Mouse (Mus musculus): Measurements from ENCODE around the gene Emp2. TPM values are rescaled to one million over a fixed set of nuclear protein-coding genes. Genes with fewer than 3 reads are reported as not detected.

Gene Emp2
- not detected in 2 replicates for polyA plus RNA-seq (2012)

DNA sequence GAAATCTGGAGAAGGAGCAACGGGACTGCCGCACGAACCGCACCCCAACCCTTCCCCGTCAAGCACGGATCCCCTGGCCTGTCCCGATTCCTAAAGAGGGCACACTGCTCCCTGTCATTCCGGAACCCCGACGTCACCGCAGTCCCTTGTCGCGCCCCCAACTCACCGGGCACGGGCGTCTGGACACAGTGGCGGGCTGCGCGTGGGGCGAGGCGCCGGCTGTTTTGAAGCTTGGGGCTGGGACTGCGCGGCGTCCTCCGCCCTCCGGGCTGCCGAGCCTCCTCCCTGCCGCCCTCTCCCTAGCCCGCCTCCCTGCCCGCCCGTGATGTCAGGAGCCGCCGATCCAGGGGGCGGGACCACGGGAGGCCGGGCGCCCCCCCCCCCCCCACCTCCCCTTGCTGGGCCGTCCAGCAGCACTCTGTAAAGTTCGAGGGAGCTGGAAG is at the start of gene Emp2:
Gene Emp2, minus strand, starts transcription at position 323 of the 443 bp plus-strand sequence.
- no peak for TF ChIP-seq GATA1 (IDR thresholded peaks at IDR 0.05; ENCODE audit: low read length)

DNA sequence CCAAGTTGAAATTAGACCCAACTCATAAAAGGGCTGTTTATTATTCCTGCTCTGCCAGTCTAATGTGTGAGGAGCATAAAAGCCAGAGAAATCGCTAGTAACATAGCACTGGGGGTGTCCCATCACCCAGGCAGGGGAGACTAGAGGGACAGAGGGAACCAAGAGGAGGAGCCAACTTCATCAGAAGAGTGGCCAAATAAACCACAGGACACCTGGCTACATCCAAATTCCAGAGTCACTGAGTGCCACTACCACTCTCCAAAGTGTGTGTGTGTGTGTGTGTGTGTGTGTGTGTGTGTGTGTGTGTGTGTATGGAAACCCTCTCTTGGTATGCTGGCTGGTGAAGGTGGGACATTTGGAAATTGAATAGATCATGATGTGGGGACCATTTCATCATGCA is 49.3 kb upstream of the Emp2 start:
- TF ChIP-seq GATA1 (IDR thresholded peaks at IDR 0.05; ENCODE audit: low read length): no peak

DNA sequence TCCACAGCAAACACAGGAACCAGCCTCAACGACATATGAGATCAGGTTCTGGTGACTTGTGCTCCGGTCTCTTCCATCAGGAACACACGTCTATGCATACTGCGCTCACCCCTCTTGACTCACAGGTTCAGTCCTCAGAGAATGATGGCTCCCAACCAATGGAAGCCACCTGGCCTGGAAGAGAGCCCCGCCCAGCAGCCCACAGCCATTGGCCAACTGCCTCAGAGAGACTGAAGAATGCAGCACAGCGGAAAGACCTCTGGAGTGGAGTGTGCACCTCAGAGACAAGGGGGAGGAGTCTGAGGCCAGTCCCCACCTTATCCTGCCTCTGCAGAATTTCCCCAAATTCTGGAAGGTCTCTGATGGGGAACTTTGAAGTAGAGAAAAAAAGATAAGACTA is 45.5 kb upstream of the Emp2 start:
- TF ChIP-seq GATA1 (IDR thresholded peaks at IDR 0.05; ENCODE audit: low read length): no peak

DNA sequence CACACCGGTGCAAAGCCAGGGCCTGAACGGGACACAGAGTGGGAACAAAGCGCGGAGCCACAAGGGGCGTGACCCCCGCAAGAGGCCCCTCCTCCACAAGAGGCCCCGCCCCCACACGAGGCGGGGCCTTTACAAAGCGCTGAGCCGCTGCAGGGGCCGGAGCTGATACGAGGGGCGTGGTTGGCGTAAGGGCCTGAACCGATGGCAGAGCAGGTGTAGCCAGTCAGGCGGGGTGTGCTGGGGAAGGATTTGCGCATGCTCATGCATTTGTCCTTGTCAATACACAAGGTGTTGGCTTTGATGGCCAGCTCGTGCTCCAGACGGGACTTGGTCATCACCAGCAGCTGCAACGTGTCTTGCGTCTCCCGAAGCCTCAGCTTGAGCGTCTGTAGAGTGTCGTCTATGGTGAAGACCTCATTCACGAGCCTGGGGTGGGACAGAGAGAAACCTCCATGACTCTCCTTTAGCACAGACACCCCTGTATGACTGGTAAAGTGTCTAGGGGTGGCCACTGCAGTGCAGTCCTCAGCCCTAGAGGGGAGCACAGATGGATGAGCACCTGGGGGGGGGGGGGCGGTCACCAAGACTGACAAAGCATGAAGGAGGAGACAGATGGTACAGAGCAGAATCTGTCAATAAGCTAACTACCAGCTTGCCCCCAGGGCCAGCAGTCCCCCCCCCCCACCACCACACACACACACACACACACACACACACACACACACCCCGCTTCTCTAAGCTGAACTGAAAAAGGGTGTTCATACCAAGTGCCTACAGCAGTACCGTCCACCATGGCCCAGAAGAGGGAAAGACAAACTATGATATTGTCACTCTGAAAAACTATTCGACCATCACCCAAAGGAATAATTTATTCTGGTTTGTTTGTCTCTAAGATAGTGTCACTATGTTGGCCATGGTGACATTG is 44.5 kb upstream of the Emp2 start:
- TF ChIP-seq GATA1 (IDR thresholded peaks at IDR 0.05; ENCODE audit: low read length): no peak

DNA sequence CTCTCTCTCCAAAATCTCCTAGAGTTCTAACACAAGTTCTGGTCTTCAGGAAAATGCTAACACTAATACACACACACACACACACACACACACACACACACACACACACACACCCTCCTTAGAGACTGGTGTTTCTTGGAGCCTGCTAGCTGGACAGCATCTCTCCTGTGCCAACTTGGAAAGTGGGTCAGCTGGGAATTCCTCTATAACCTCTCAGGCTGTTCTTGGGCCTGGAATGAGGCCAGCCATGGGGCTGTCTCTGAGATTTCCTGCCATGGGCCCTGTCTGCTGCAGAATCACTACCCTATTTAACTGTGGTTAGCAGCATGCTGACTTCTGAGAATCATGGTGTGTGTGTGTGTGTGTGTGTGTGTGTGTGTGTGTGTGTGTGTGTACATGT is 41.2 kb upstream of the Emp2 start:
- TF ChIP-seq GATA1 (IDR thresholded peaks at IDR 0.05; ENCODE audit: low read length): no peak

DNA sequence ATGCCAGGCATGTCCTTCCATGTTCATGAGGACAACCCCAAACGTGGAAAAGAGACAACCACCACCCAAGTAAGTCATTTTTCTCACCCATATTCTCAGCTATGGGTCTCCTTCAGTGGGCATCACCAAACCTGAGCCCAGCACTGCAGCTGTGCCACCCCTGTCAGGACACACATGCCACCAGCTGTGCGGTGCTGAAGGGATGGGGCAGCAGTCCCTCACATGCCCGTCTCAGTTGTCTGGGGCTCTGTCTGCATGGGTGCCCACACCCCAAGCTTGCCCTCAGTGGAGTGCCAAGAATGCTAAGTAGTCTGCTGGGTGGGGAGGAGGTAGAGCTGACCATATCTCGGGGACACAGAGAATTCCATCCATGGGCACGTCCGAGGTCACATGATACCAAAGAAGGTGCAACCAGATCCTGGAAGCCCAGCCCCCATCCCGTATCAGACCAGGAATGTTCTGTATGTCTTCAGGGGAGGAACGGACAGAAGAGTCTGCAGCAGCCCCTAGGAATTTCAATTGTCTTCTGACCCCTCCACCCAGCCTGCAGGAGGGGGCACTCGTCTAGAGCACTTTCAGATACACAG is 37.4 kb upstream of the Emp2 start:
- TF ChIP-seq GATA1 (IDR thresholded peaks at IDR 0.05; ENCODE audit: low read length): no peak

DNA sequence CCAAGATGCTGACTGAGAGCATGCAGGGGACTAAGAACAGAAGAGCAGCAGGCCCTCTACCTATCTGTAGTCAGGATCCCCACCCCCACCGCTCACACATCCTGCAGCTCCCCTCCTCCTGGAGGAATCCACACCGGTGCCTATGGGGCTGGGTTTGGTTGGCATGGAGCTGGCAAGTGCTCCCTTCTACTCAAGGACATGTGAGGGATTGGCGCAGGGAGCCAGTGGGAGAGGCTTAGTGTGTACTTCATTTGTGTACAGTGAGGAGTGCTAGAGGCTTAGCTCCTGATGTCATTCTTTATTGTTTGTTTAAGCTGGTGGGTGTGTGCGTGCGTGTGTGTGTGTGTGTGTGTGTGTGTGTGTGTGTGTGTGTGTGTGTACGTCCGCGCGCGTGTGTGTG is 36.1 kb upstream of the Emp2 start:
- TF ChIP-seq GATA1 (IDR thresholded peaks at IDR 0.05; ENCODE audit: low read length): no peak

DNA sequence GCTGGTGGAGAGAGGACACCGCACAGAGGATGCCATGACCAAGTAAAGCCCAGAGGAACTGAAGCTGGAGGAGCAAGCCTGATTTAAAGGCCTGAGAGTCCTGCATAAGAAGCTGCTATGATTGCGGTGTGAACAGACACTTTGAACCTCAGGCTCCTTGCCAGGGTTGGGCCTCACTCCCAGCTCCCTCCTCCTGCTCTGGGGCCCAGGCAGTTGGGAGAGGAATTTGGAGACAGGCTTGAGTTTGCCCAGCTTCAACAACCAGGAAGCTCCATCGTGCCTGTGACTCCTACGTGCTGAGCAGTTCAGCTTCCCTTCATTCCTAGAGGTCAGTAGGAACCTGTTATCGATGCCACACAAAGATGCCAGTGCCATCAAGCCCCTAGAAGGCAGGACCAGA is 35.7 kb upstream of the Emp2 start:
- no peak for TF ChIP-seq GATA1 (IDR thresholded peaks at IDR 0.05; ENCODE audit: low read length)

DNA sequence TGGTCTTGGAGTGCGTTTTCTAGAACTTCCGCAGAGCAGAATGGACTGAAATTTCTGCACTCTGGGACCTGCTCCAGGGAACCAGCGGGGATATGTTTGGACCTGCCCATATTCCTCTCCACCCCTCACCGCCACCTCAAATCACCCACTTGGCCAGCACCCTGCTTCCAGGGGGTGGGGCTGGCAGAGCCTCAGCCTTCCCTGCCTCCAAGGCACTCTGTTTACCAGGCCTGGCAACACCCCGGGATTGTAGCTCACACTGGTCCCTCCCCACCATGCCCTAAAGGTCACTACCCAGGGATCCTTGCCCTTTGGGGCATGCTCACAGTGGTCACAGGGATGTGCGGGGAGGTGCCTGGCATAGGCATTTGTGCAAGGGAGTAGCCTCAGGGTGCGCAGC is 33.8 kb upstream of the Emp2 start:
- no peak for TF ChIP-seq GATA1 (IDR thresholded peaks at IDR 0.05; ENCODE audit: low read length)

DNA sequence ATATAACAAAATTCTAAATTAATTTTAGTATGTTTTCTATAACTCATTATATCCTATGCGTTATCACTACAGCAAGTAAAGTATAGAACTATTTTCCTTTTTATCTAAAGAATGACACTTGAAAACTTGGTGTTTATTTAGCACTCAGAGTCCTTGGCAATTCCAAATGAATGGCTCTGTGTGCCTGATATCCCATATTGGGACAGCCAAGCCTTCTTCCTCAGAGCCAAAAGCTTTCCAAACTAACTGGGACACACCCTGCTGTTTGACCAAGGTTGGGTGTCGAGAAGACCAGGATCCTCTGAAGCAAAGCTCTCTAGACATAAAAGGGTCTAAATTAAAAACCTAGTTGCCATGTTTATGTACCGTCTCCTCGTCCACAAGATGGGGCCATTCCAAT is 27.3 kb upstream of the Emp2 start:
- no peak for TF ChIP-seq GATA1 (IDR thresholded peaks at IDR 0.05; ENCODE audit: low read length)

DNA sequence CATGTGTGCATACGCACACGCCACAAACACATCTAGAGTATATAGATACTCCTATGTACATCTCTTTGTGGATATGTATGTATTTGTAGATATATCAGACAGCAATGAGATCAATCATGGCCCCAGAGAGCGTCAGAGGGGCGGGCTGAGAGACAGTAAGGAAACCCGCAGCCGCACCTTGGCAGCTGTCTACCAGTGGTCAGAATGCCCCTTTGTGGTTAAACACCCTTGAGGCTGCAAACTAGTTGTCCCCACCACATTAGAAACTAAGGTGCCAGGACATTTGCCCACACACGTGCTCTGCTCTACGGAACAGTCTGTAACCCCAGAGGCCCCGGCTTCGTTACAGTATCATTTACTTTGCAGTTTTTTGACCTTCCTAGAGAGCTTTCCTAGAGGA is 26.2 kb upstream of the Emp2 start:
- no peak for TF ChIP-seq GATA1 (IDR thresholded peaks at IDR 0.05; ENCODE audit: low read length)

DNA sequence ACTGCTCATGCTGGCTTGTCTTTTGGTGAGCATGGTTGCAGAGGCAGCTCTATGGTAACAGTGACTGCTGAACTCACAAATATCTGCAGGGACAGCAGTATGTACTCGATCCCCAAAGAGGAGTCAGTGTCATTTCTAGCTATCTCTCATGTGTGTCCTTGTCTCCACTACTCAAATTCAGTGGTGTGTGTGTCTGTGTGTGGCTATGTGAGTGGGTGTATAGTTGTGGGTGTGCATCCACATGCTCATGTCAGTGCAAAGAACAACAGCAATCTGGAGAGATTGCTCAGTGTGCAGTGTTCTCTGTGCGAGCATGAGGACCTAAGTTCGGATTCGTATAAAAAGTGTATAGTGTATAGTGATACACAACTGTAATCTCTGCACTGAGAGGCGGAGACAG is 24.8 kb upstream of the Emp2 start:
- TF ChIP-seq GATA1 (IDR thresholded peaks at IDR 0.05; ENCODE audit: low read length): no peak

DNA sequence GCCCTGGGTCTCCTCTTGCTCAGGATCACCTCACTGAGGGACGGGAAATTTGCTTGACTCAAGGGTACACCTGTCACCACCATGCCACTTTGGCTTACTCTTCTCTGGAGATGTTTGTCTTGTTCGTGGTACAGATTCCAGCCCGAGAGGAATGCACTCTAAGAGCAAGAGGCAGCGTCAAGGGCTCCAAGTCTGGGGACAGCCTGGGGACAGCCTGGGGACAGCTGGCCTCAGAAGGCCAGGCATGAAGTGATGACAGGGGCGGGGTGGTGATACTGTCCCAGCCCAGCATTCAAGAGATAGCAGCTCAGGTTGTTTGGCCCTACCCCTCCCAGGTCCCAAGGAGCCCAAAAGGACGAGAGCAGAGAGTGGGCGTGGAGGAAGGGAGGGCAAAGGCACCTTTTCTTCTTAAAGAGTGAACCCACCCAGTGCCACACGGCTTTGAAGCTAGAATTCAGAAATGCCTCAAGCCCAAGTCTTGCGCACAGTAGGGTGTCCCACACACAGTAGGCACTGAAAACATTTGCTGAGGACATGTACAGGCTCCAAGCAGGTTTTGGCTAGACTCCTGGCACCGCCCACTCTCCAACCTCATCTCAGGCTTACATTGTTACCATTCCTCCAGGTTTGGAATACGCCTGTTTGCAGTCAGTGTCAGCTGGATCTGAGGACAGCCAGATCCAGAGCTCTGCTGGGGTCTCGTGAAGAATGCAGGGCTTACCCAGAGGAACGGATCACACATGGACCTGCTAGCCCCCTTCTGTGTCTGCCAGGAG is 23.8 kb upstream of the Emp2 start:
- TF ChIP-seq GATA1 (IDR thresholded peaks at IDR 0.05; ENCODE audit: low read length): no peak

DNA sequence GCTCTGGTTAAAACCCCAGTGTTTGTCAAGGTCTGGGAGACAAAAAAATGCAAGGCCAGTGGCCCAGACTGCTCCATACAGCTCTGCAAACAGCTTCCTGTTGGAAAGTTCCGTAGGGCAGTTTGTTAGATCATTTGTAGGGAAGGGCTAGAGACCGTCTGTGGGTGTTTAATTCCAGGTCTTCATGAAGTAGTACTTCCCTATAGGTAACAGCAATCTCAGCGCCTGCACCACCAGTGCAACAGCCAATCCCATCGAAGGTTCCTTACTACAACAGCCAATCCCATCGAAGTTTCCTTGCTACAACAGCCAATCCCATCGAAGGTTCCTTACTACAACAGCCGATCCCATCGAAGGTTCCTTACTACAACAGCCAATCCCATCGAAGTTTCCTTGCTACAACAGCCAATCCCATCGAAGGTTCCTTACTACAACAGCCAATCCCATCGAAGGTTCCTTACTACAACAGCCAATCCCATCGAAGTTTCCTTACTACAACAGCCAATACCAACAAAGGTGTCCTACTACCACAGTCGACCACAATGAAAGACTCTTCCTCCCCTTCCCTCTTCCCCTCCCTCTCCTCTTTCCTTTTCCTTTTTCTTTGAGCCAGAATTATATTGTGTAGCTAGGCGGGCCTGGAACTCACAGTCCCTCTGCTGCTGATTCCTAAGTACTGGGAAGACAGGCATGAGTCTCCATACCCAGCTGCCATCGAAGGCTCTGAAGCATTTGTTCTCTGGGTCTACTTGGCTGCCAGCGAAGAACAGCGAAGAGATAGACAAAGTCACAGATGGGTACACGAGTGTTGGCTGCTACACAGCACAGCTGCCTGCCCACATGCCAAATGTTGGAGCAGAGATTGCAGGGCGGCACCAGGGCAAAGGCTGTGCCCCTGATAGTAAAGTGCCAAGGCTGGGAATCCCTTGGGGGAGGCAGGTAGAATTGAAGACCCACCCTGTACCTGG is 23.0 kb upstream of the Emp2 start:
- TF ChIP-seq GATA1 (IDR thresholded peaks at IDR 0.05; ENCODE audit: low read length): no peak

DNA sequence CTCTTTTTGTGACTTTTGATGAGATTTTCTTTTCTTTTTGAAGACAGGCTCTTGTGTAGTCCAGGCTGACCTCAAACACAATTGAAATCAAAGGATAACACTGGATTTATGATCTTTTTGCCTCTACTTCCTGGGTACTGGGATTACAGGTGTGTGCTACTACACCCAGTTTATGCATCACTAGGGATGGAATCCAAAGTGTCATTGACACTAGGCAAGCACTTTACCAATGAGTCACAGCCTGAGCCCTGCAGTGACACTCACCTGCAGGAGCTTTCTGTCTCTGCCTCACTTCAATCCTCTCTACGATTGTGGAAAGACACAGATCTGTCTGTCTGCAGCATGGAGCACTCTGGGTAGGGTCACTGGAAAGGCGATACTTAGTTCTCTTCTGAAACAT is 22.2 kb upstream of the Emp2 start:
- TF ChIP-seq GATA1 (IDR thresholded peaks at IDR 0.05; ENCODE audit: low read length): no peak
